Mouse (Mus musculus): ENCODE data around the gene Fam53b. TPM values are rescaled to one million over a fixed set of nuclear protein-coding genes. Genes with fewer than 3 reads are reported as not detected.

Gene Fam53b
- total RNA-seq, 1 experiment: 8.6 TPM

- Histone ChIP-seq H3K4me1 (ENCODE audit: control insufficient read depth in 2 of 2, insufficient read depth in 2 of 2, low read length in 2 of 2, poor library complexity in 1 of 2) (no peaks in the 10 kb centered on the region), H3K27ac (ENCODE audit: insufficient read depth, low read depth, low read length, poor library complexity, severe bottlenecking) (no peak overlapping the region), H3K9me3 (ENCODE audit: control insufficient read depth, insufficient read depth, low read depth, low read length) (no peaks in the 10 kb centered on the region), H3K9ac (ENCODE audit: insufficient read depth, low read depth, low read length, poor library complexity, severe bottlenecking) (no peak overlapping the region), H3K4me3 (ENCODE audit: insufficient read depth in 1 of 2, low read depth in 1 of 2, low read length in 2 of 2, poor library complexity in 1 of 2, severe bottlenecking in 1 of 2) (no peak overlapping the region), H3K36me3 (ENCODE audit: control insufficient read depth, insufficient read depth, low read length, poor library complexity, severe bottlenecking) (no peaks in the 10 kb centered on the region)
- DNase-seq (ENCODE audit: low read depth, low spot score): no peak
- no peak for TF ChIP-seq ZNF384 (IDR thresholded peaks at IDR 0.05; ENCODE audit: low read depth, low read length)
- no peak for TF ChIP-seq ZC3H11A (IDR thresholded peaks at IDR 0.05; ENCODE audit: borderline replicate concordance, low read depth, low read length)
- TF ChIP-seq CHD2 (IDR thresholded peaks at IDR 0.05; ENCODE audit: low read depth, low read length): no peak
- no peak for TF ChIP-seq HCFC1 (IDR thresholded peaks at IDR 0.05; ENCODE audit: borderline replicate concordance, insufficient read depth, low read length)
- in situ Hi-C loops (cut with MboI; ENCODE audit: low sequenced_read_pairs in 2 of 2, unreplicated experiment in 2 of 2): no loop called here
These were observed 10.1 kb upstream of the Fam53b start for GRCm38 (mm10) chr7:132823832-132824231.

GRCm38 (mm10) chr7:132820692-132821091 lies 7.0 kb upstream of the Fam53b start:
- H3K4me3 ChIP-seq (ENCODE audit: insufficient read depth in 1 of 2, low read depth in 1 of 2, low read length in 2 of 2, poor library complexity in 1 of 2, severe bottlenecking in 1 of 2): no peak overlapping the region
- no peaks in the 10 kb centered on the region for H3K4me1 ChIP-seq (ENCODE audit: control insufficient read depth in 2 of 2, insufficient read depth in 2 of 2, low read length in 2 of 2, poor library complexity in 1 of 2)
- H3K9me3 ChIP-seq (ENCODE audit: control insufficient read depth, insufficient read depth, low read depth, low read length): no peaks in the 10 kb centered on the region
- no peak overlapping the region for H3K9ac ChIP-seq (ENCODE audit: insufficient read depth, low read depth, low read length, poor library complexity, severe bottlenecking)
- no peak overlapping the region for H3K27ac ChIP-seq (ENCODE audit: insufficient read depth, low read depth, low read length, poor library complexity, severe bottlenecking)
- in situ Hi-C loops (cut with MboI; ENCODE audit: low sequenced_read_pairs in 2 of 2, unreplicated experiment in 2 of 2): no loop called here
- no peaks in the 10 kb centered on the region; the same call in 1 of the 2 replicates for H3K36me3 ChIP-seq (ENCODE audit: control insufficient read depth, insufficient read depth, low read length, poor library complexity, severe bottlenecking)
- TF ChIP-seq CHD2 (IDR thresholded peaks at IDR 0.05; ENCODE audit: low read depth, low read length) (no peak), ZC3H11A (IDR thresholded peaks at IDR 0.05; ENCODE audit: borderline replicate concordance, low read depth, low read length) (no peak), ZNF384 (IDR thresholded peaks at IDR 0.05; ENCODE audit: low read depth, low read length) (no peak)
- DNase-seq (ENCODE audit: low read depth, low spot score): no peak

- no peaks in the 10 kb centered on the region; a peak in 1 of 4 replicates for H3K4me1 ChIP-seq (ENCODE audit: control insufficient read depth in 2 of 2, insufficient read depth in 2 of 2, low read length in 2 of 2, poor library complexity in 1 of 2)
- DNase-seq (ENCODE audit: low read depth, low spot score): no peak
- in situ Hi-C loops (cut with MboI; ENCODE audit: low sequenced_read_pairs in 2 of 2, unreplicated experiment in 2 of 2): no loop called here
- TF ChIP-seq HCFC1 (IDR thresholded peaks at IDR 0.05; ENCODE audit: borderline replicate concordance, insufficient read depth, low read length) (no peak), CHD2 (IDR thresholded peaks at IDR 0.05; ENCODE audit: low read depth, low read length) (no peak), MAFK (IDR thresholded peaks at IDR 0.05; ENCODE audit: insufficient read depth, low read depth, low read length) (no peak), ZC3H11A (IDR thresholded peaks at IDR 0.05; ENCODE audit: borderline replicate concordance, low read depth, low read length) (no peak), ZNF384 (IDR thresholded peaks at IDR 0.05; ENCODE audit: low read depth, low read length) (no peak)
- H3K27ac ChIP-seq (ENCODE audit: insufficient read depth, low read depth, low read length, poor library complexity, severe bottlenecking): no peak overlapping the region
- H3K4me3 ChIP-seq (ENCODE audit: insufficient read depth in 1 of 2, low read depth in 1 of 2, low read length in 2 of 2, poor library complexity in 1 of 2, severe bottlenecking in 1 of 2): no peak overlapping the region
- no peak overlapping the region for H3K9ac ChIP-seq (ENCODE audit: insufficient read depth, low read depth, low read length, poor library complexity, severe bottlenecking)
- no peaks in the 10 kb centered on the region; the same call in 1 of the 2 replicates for H3K36me3 ChIP-seq (ENCODE audit: control insufficient read depth, insufficient read depth, low read length, poor library complexity, severe bottlenecking)
- no peaks in the 10 kb centered on the region for H3K9me3 ChIP-seq (ENCODE audit: control insufficient read depth, insufficient read depth, low read depth, low read length)
These were observed 3.4 kb upstream of the Fam53b start for GRCm38 (mm10) chr7:132817056-132817455.

- H3K9me3 ChIP-seq (ENCODE audit: control insufficient read depth, insufficient read depth, low read depth, low read length): no peaks in the 10 kb centered on the region
- in situ Hi-C loops (cut with MboI; ENCODE audit: low sequenced_read_pairs in 2 of 2, unreplicated experiment in 2 of 2): no loop called here
- no peak for DNase-seq (ENCODE audit: low read depth, low spot score)
- no peak overlapping the region for H3K4me3 ChIP-seq (ENCODE audit: insufficient read depth in 1 of 2, low read depth in 1 of 2, low read length in 2 of 2, poor library complexity in 1 of 2, severe bottlenecking in 1 of 2)
- H3K4me1 ChIP-seq (ENCODE audit: control insufficient read depth in 2 of 2, insufficient read depth in 2 of 2, low read length in 2 of 2, poor library complexity in 1 of 2): peaks cover 0 to 2% of the 10 kb centered on the region in 2 experiments; a peak in 2 of 4 replicates
- no peak for TF ChIP-seq ZC3H11A (IDR thresholded peaks at IDR 0.05; ENCODE audit: borderline replicate concordance, low read depth, low read length)
- TF ChIP-seq CHD2 (IDR thresholded peaks at IDR 0.05; ENCODE audit: low read depth, low read length): no peak
- TF ChIP-seq MAFK (IDR thresholded peaks at IDR 0.05; ENCODE audit: insufficient read depth, low read depth, low read length): no peak
- TF ChIP-seq ZNF384 (IDR thresholded peaks at IDR 0.05; ENCODE audit: low read depth, low read length): no peak
- TF ChIP-seq HCFC1 (IDR thresholded peaks at IDR 0.05; ENCODE audit: borderline replicate concordance, insufficient read depth, low read length): no peak
- no peak overlapping the region for H3K9ac ChIP-seq (ENCODE audit: insufficient read depth, low read depth, low read length, poor library complexity, severe bottlenecking)
- H3K27ac ChIP-seq (ENCODE audit: insufficient read depth, low read depth, low read length, poor library complexity, severe bottlenecking): no peak overlapping the region
- no peaks in the 10 kb centered on the region; the same call in 1 of the 2 replicates for H3K36me3 ChIP-seq (ENCODE audit: control insufficient read depth, insufficient read depth, low read length, poor library complexity, severe bottlenecking)
These were observed 2.8 kb upstream of the Fam53b start for GRCm38 (mm10) chr7:132816528-132816927.

- in situ Hi-C loops (cut with MboI; ENCODE audit: low sequenced_read_pairs in 2 of 2, unreplicated experiment in 2 of 2): no loop called here
- DNase-seq (ENCODE audit: low read depth, low spot score): no peak
- H3K9me3 ChIP-seq (ENCODE audit: control insufficient read depth, insufficient read depth, low read depth, low read length): no peaks in the 10 kb centered on the region
- H3K9ac ChIP-seq (ENCODE audit: insufficient read depth, low read depth, low read length, poor library complexity, severe bottlenecking): no peak overlapping the region
- no peaks in the 10 kb centered on the region; the same call in 1 of the 2 replicates for H3K36me3 ChIP-seq (ENCODE audit: control insufficient read depth, insufficient read depth, low read length, poor library complexity, severe bottlenecking)
- no peak overlapping the region for H3K27ac ChIP-seq (ENCODE audit: insufficient read depth, low read depth, low read length, poor library complexity, severe bottlenecking)
- no peak overlapping the region for H3K4me3 ChIP-seq (ENCODE audit: insufficient read depth in 1 of 2, low read depth in 1 of 2, low read length in 2 of 2, poor library complexity in 1 of 2, severe bottlenecking in 1 of 2)
- H3K4me1 ChIP-seq (ENCODE audit: control insufficient read depth in 2 of 2, insufficient read depth in 2 of 2, low read length in 2 of 2, poor library complexity in 1 of 2): peaks cover under 1 to 5% of the 10 kb centered on the region in 2 experiments; a peak in 3 of 4 replicates
- no peak for TF ChIP-seq MAFK (IDR thresholded peaks at IDR 0.05; ENCODE audit: insufficient read depth, low read depth, low read length)
- no peak for TF ChIP-seq CHD2 (IDR thresholded peaks at IDR 0.05; ENCODE audit: low read depth, low read length)
- TF ChIP-seq ZNF384 (IDR thresholded peaks at IDR 0.05; ENCODE audit: low read depth, low read length): no peak
- no peak for TF ChIP-seq HCFC1 (IDR thresholded peaks at IDR 0.05; ENCODE audit: borderline replicate concordance, insufficient read depth, low read length)
- TF ChIP-seq ZC3H11A (IDR thresholded peaks at IDR 0.05; ENCODE audit: borderline replicate concordance, low read depth, low read length): no peak
These were observed 1.4 kb upstream of the Fam53b start for GRCm38 (mm10) chr7:132815081-132815480.
